Mouse (Mus musculus) cortical plate, adult 2 months (tissue): ENCODE measurements around the gene Thumpd3. TPM values are rescaled to one million over a fixed set of nuclear protein-coding genes. Genes with fewer than 3 reads are reported as not detected.
A peak's percentile ranks its signal among the peaks of the same experiment; 100 is the strongest.

Source experiments
- H3K27ac ChIP-seq: fragments of 200-500 bp; 2 replicates; pipeline ENCODE4 v1.5.1; 2012; ENCODE audit warnings: low read length, control low read depth, inconsistent platforms; ENCODE audit not compliant: insufficient read depth
- H3K4me1 ChIP-seq: fragments of 200-500 bp; 2 replicates; pipeline ENCODE4 v1.6.1; 2011; ENCODE audit warnings: low read length; ENCODE audit not compliant: control insufficient read depth, insufficient read depth
- H3K4me3 ChIP-seq: fragments of 200-500 bp; 2 replicates; pipeline ENCODE4 v1.5.1; 2011; ENCODE audit warnings: mild to moderate bottlenecking, low read length, control low read depth; ENCODE audit not compliant: insufficient read depth
- CTCF ChIP-seq: fragments of 200-500 bp; IDR thresholded peaks from 2 replicates; pipeline ENCODE4 v1.5.1; 2011; ENCODE audit warnings: mild to moderate bottlenecking, control low read depth, low read length; ENCODE audit not compliant: insufficient read depth; ENCODE audit errors: extremely low read depth
- POLR2A ChIP-seq: fragments of 200-500 bp; IDR thresholded peaks from 2 replicates; pipeline ENCODE4 v1.6.1; 2011; ENCODE audit warnings: mild to moderate bottlenecking, low read length, control low read depth; ENCODE audit not compliant: insufficient read depth; ENCODE audit errors: extremely low read depth
- polyA plus RNA-seq: library from polyadenylated mRNA; depleted of rRNA; stranded (reverse); fragments of >200 nt; gene quantifications from 2 replicates; pipeline ENCODE4 v1.2.3, GENCODE M21; 2012

Thumpd3 gene
- polyA plus RNA-seq, 1 experiment = 19.2 TPM

GRCm38 (mm10) chr6:113076012-113076685 is 30.1 kb downstream of the Thumpd3 start:
- Histone ChIP-seq H3K4me3 (peak overlapping the region; percentile 57), H3K27ac (no peak overlapping the region), H3K4me1 (peaks cover 1% of the 10 kb centered on the region; the same call in 1 of the 2 replicates)
- TF ChIP-seq CTCF (no peak), POLR2A (0 out of 2 replicates have a peak, but pooled peaks have one; percentile 9)

GRCm38 (mm10) chr6:113076686-113077516 is 30.9 kb downstream of the Thumpd3 start, which contains the start of gene Setd5:
Gene Setd5 (plus strand): TSS chr6:113077365.
- TF ChIP-seq POLR2A = peak; percentile 83
- no peak for TF ChIP-seq CTCF
- peak within 1 kb of the TSS; percentile 57 for H3K4me3 ChIP-seq
- H3K4me1 ChIP-seq = peaks cover 1% of the 10 kb centered on the region; the same call in 1 of the 2 replicates
- peak within 1 kb of the TSS; percentile 99 for H3K27ac ChIP-seq

GRCm38 (mm10) chr6:113077569-113078030 is 31.6 kb downstream of the Thumpd3 start:
- H3K27ac ChIP-seq = peak overlapping the region; percentile 99
- H3K4me3 ChIP-seq = peak overlapping the region; percentile 57
- H3K4me1 ChIP-seq = peaks cover 5% of the 10 kb centered on the region; the same call in 1 of the 2 replicates
- TF ChIP-seq CTCF (no peak), POLR2A (no peak)

- Histone ChIP-seq H3K4me1 (peaks cover 5% of the 10 kb centered on the region; the same call in 1 of the 2 replicates), H3K27ac (peak overlapping the region; percentile 99), H3K4me3 (peak overlapping the region; percentile 57)
- no peak for TF ChIP-seq CTCF
- TF ChIP-seq POLR2A = no peak
Measured at GRCm38 (mm10) chr6:113078031-113078721, 32.2 kb downstream of the Thumpd3 start.

- TF ChIP-seq POLR2A (no peak), CTCF (no peak)
- Histone ChIP-seq H3K4me3 (peak overlapping the region; percentile 41), H3K4me1 (peaks cover 7% of the 10 kb centered on the region), H3K27ac (no peak overlapping the region; the same call in 1 of the 2 replicates)
Measured at GRCm38 (mm10) chr6:113079492-113079891, 33.5 kb downstream of the Thumpd3 start.

- no peak overlapping the region for H3K27ac ChIP-seq
- no peak overlapping the region for H3K4me3 ChIP-seq
- peaks cover 8% of the 10 kb centered on the region for H3K4me1 ChIP-seq
- TF ChIP-seq POLR2A (no peak), CTCF (no peak)
Measured at GRCm38 (mm10) chr6:113082229-113082628, 36.2 kb downstream of the Thumpd3 start.

GRCm38 (mm10) chr6:113084590-113084989 is 38.6 kb downstream of the Thumpd3 start:
- no peak for TF ChIP-seq POLR2A
- no peak for TF ChIP-seq CTCF
- Histone ChIP-seq H3K4me3 (no peak overlapping the region), H3K27ac (no peak overlapping the region)

GRCm38 (mm10) chr6:113093206-113093605 is 47.2 kb downstream of the Thumpd3 start:
- Histone ChIP-seq H3K4me1 (no peaks in the 10 kb centered on the region; the same call in 1 of the 2 replicates), H3K4me3 (no peak overlapping the region), H3K27ac (no peak overlapping the region)
- no peak for TF ChIP-seq POLR2A
- TF ChIP-seq CTCF = no peak

More at GRCm38 (mm10) chr6:113084590-113084989, 38.6 kb downstream of the Thumpd3 start:
- H3K4me1 ChIP-seq = peaks cover 7% of the 10 kb centered on the region

- TF ChIP-seq CTCF (no peak), POLR2A (no peak)
- Histone ChIP-seq H3K4me3 (no peak overlapping the region), H3K27ac (no peak overlapping the region), H3K4me1 (peaks cover 2% of the 10 kb centered on the region; the same call in 1 of the 2 replicates)
Measured at GRCm38 (mm10) chr6:113095547-113095946, 49.5 kb downstream of the Thumpd3 start.
